Mouse (Mus musculus): ENCODE measurements around the gene Gm37240. TPM values are rescaled to one million over a fixed set of nuclear protein-coding genes. Genes with fewer than 3 reads are reported as not detected.

Gm37240 gene
- total RNA-seq, 2 experiments from 2014 or later: 0.98 to 1.0 TPM

DNA sequence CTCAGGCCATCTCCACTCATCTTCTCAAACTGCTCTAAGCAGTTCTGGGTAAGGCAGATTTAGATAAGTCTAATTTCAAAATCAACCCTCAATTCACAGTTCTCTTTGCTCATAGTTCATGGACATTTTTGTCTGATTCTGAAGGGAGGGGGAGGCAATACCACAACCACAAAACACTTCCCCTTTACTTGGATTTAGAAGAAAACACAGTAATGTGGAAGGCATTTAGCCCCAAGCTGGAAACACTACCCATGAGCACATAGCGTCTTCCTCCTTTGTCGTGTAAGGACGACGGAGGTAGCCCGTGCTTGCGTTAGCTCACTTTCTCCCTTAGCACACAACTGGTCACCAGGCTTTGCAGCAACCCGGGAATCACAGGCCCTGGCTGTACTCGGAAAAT is 1383.0 kb downstream of the Gm37240 start:
- DNase-seq (ENCODE audit: low spot score in 2 of 2): no peak

DNA sequence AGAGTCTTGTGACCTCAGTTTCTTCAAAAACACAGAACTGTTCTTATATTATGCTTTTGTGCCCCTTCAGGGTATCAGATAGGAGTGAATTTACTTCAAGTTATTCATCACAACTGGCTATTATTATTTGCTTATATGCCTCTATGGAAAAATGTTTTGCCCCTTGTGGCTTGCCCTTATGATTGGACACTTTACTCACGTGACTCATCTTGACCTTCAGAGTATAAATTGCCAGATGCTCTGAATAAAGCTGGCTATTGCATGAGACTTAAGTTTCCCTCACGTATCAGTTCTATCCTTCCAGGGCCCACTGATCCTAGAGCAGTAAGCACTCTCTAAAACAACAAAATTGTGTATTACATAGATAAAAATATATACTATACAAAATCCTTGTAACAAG is 1385.2 kb downstream of the Gm37240 start:
- DNase-seq (ENCODE audit: low spot score in 2 of 2): no peak

- DNase-seq (ENCODE audit: low spot score in 2 of 2): no peak
Observed at GRCm38 (mm10) chr3:84500491-84500890, 1386.8 kb downstream of the Gm37240 start.

- DNase-seq (ENCODE audit: low spot score in 2 of 2): no peak
Observed at GRCm38 (mm10) chr3:84497718-84498117, 1389.6 kb downstream of the Gm37240 start.

- DNase-seq (ENCODE audit: low spot score in 2 of 2): no peak
Observed at GRCm38 (mm10) chr3:84492657-84493056, 1394.7 kb downstream of the Gm37240 start.

DNA sequence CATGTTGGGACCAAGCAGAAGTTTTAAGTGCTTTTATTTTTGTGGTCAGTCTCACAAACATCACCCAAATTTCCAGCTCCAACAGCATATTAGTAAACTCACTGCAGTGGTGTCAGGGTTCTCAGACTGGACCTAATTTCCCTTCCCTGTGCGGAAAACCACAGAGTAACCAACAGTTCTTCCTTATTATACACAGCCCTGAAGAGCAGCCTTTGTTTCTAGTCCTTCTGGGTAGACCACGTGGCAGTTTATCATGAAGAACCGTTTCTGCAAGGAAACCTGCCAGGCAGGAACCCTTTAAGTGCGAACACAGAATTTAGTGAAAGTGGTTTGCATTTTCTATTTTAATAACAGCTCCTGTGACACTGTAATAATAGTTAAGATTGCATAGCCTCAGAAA is 1395.2 kb downstream of the Gm37240 start:
- DNase-seq (ENCODE audit: low spot score in 2 of 2): no peak

- DNase-seq (ENCODE audit: low spot score in 2 of 2): peak in 1 of 2 experiments; percentile 53
Observed at GRCm38 (mm10) chr3:84488716-84489115, 1398.6 kb downstream of the Gm37240 start.

DNA sequence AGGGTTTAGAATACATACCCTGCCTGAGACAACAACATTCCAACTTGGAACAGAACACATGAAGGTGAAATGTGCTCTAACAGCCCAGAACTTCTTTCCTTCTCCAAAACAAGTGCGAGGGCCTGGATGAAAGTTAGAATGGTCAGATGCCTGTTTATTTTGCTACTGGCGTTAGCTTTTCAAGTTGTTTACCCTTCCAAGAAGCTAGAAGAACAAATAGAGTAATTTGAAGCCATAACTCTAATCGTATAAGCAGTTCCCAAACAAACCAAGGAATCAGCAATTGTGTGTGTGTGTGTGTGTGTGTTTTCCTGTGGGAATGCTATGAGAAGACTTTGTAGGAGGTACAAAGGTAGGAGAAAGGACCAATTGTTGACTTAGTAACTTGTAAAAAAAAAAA is 1402.4 kb downstream of the Gm37240 start:
- DNase-seq (ENCODE audit: low spot score in 2 of 2): no peak

GRCm38 (mm10) chr3:84484333-84484732 is 1403.0 kb downstream of the Gm37240 start:
- DNase-seq (ENCODE audit: low spot score in 2 of 2): no peak

GRCm38 (mm10) chr3:84482121-84482520 is 1405.2 kb downstream of the Gm37240 start:
- DNase-seq (ENCODE audit: low spot score in 2 of 2): no peak

- DNase-seq (ENCODE audit: low spot score in 2 of 2): peak in 1 of 2 experiments; percentile 33
Observed at GRCm38 (mm10) chr3:84481104-84481503, 1406.2 kb downstream of the Gm37240 start.

DNA sequence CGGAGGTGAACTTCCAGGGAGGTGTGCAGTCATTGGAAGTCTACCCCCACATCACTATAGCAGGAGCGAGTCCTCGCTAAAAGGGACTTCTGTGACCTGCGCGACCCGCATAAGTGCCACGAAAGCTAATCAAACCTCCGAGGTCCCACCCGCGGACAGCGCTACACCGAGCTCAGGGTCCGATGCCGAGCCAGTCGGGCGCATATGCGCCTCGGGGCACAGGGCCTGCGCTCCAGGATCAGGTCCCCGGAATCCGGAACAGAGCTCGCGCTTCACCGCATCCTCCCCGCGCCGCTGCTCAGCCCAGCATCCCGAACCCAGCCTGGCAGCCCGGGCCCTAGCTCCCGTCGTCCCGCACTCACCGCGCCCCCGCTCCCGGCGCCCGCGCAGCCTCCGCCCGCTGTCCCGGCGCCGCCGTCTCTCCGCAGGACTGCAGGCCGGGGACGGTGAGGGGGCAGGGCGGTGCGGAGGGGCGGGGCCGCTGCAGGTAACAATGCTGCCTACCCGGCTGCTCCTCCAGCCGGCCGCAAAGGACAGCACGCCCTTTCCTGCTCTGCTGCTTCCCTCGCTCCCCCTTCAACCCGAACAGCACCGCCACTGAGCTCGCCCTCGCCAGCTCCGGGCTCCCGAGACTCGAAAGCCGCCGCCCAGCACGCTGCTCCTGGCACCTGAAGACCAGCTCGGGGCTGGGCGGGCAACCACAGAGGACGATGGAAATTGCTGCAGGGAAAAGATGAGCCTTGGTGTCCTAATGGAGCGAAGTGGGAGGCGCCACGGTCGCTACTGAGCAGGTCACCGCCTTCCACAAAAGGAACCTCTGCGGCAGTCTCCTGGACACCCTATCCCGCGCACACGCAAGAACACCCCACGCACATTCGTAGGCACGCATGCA is 1407.1 kb downstream of the Gm37240 start, which contains the start of gene Fhdc1:
TSS of gene Fhdc1 (minus strand) at position 424 of the 892 bp plus-strand sequence.
- no peak for DNase-seq (ENCODE audit: low spot score in 2 of 2)

- peak in 1 of 2 experiments; percentile 20 for DNase-seq (ENCODE audit: low spot score in 2 of 2)
Observed at GRCm38 (mm10) chr3:84479293-84480005, 1407.9 kb downstream of the Gm37240 start.

DNA sequence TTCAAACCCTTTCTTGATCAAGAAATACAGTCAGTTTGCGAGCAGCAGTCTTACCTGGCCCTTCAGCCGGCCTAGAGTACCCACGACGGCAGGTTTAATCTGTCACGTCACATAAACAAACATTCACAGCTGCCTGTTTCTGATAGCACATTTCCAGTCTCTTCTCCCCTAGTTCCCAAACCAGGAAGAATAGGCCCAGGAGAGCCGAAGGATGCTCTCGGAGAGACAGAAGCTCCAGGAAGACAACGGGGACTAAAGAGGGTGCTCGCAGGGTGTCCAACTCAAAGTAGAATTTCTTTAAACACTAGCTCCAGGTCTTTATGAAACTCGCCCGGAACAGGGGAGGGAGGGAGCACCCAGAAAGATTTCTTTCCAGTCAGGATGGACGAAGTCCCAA is 1408.4 kb downstream of the Gm37240 start:
- no peak for DNase-seq (ENCODE audit: low spot score in 2 of 2)

GRCm38 (mm10) chr3:84478195-84478594 is 1409.1 kb downstream of the Gm37240 start:
- no peak for DNase-seq (ENCODE audit: low spot score in 2 of 2)

- DNase-seq (ENCODE audit: low spot score in 2 of 2): no peak
Observed at GRCm38 (mm10) chr3:84477498-84477897, 1409.8 kb downstream of the Gm37240 start.

- no peak for DNase-seq (ENCODE audit: low spot score in 2 of 2)
Observed at GRCm38 (mm10) chr3:84474981-84475775, 1412.1 kb downstream of the Gm37240 start.

DNA sequence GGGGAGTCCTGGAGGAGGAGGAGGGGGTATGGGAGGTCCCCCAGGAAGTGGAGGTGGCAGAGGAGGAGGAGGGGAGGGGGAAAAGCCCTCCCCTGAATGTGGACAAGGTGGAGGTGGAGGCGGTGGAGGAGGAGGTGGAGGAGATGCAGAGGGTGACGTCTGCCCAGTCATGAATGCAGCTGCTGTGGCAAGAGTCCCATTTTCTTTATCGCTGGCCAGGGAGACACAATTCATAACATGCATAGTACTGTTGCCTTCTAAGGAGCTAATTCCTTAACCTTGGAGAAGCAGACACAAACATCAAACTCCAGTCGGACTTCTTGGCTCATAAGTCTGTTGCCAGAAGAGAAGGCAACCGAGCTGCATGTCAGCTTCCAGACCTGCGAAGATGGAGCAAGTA is 1412.9 kb downstream of the Gm37240 start:
- DNase-seq (ENCODE audit: low spot score in 2 of 2): no peak

GRCm38 (mm10) chr3:84472955-84473354 is 1414.4 kb downstream of the Gm37240 start:
- DNase-seq (ENCODE audit: low spot score in 2 of 2): no peak

DNA sequence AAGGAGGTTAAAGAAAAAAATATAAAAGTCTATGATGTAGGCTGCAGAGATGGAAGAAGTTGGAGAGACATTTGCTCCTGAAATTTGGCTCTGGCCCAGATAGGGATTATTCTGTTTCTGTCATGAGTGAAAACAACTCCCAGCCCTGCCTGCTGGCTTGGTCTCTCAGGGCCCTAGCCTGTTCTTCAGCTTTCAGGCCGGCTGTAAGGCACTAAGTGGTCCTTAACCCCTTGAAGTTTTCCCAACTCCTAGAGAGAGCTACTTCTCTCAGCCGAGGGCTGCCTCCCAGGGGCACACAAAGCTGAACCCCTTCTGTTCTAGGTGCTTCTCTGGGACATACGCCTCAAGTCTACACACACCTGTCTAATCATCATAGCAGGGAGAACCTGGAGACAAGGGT is 1414.8 kb downstream of the Gm37240 start:
- DNase-seq (ENCODE audit: low spot score in 2 of 2): no peak

- no peak for DNase-seq (ENCODE audit: low spot score in 2 of 2)
Observed at GRCm38 (mm10) chr3:84471146-84471545, 1416.2 kb downstream of the Gm37240 start.

All from layer of hippocampus, postnatal 14 days (tissue).